Mouse (Mus musculus) stomach, embryonic 15.5 days (tissue): ENCODE results near the gene Trpm8. TPM values are rescaled to one million over a fixed set of nuclear protein-coding genes. Genes with fewer than 3 reads are reported as not detected.

Experiments used
- ATAC-seq: fragments of 200-750 bp; cut with Nextera tagmentation; 2 replicates; pipeline ENCODE4 v1.8.0; 2017; ENCODE audit warnings: low read depth, moderate number of reproducible peaks, moderate TSS enrichment; ENCODE audit not compliant: insufficient read depth, low FRiP score
- H3K27ac ChIP-seq: fragments of 300-500 bp; sonication (generic); 2 replicates; pipeline ENCODE4 v1.5.1; 2015; ENCODE audit warnings: mild to moderate bottlenecking, inconsistent platforms
- H3K27me3 ChIP-seq: fragments of 300-500 bp; sonication (generic); replicated peaks from 2 replicates; pipeline ENCODE4 v1.6.1; 2015; ENCODE audit warnings: inconsistent platforms
- H3K36me3 ChIP-seq: fragments of 300-500 bp; sonication (generic); 2 replicates; pipeline ENCODE4 v1.6.1; 2015; ENCODE audit warnings: inconsistent platforms
- H3K4me1 ChIP-seq: fragments of 300-500 bp; sonication (generic); 2 replicates; pipeline ENCODE4 v1.6.1; 2015; ENCODE audit warnings: inconsistent platforms
- H3K4me2 ChIP-seq: fragments of 300-500 bp; sonication (generic); 2 replicates; pipeline ENCODE4 v1.6.1; 2015; ENCODE audit warnings: mild to moderate bottlenecking, inconsistent platforms
- H3K4me3 ChIP-seq: fragments of 300-500 bp; sonication (generic); replicated peaks from 2 replicates; pipeline ENCODE4 v1.5.1; 2015; ENCODE audit warnings: inconsistent platforms
- H3K9ac ChIP-seq: fragments of 300-500 bp; sonication (generic); 2 replicates; pipeline ENCODE4 v1.6.1; 2015; ENCODE audit warnings: inconsistent platforms
- H3K9me3 ChIP-seq: fragments of 300-500 bp; sonication (generic); 2 replicates; pipeline ENCODE4 v1.6.1; 2016; ENCODE audit warnings: inconsistent platforms
- WGBS: fragments of 180-500 bp; shearing (Covaris S2); methylation state at CpG from one replicate; pipeline ENCODE4 v1.1.7; 2015; 5-methylcytosine and 5-hydroxymethylcytosine counted together
- polyA plus RNA-seq: library from polyadenylated mRNA; unstranded; fragments of >200 nt; fragmentation: Nextera tagmentation; extraction: Ambion mirVana; gene quantifications from 2 replicates; pipeline ENCODE4 v1.2.1, GENCODE M21; 2015

Trpm8 gene
- polyA plus RNA-seq, 1 experiment from 2014 or later = not detected

- H3K4me1 ChIP-seq = no peaks in the 10 kb centered on the region
- no peaks in the 10 kb centered on the region for H3K27me3 ChIP-seq
- no peaks in the 10 kb centered on the region for H3K9me3 ChIP-seq
- H3K9ac ChIP-seq = no peak overlapping the region
- H3K36me3 ChIP-seq = no peaks in the 10 kb centered on the region
- WGBS = 57% methylated on average over 3 of the region's 3 CpGs
- no peak for ATAC-seq
- H3K4me2 ChIP-seq = no peak overlapping the region
- no peak overlapping the region for H3K4me3 ChIP-seq
- no peak overlapping the region for H3K27ac ChIP-seq
Measured at GRCm38 (mm10) chr1:88282301-88282700, 4.8 kb downstream of the Trpm8 start.

GRCm38 (mm10) chr1:88283376-88284227 lies 6.1 kb downstream of the Trpm8 start:
- no peaks in the 10 kb centered on the region for H3K27me3 ChIP-seq
- 77% methylated on average over 15 of the region's 15 CpGs for WGBS
- H3K4me1 ChIP-seq = no peaks in the 10 kb centered on the region
- H3K4me3 ChIP-seq = no peak overlapping the region
- no peak overlapping the region for H3K9ac ChIP-seq
- ATAC-seq = no peak
- H3K4me2 ChIP-seq = no peak overlapping the region
- H3K27ac ChIP-seq = no peak overlapping the region
- no peaks in the 10 kb centered on the region for H3K36me3 ChIP-seq
- no peaks in the 10 kb centered on the region for H3K9me3 ChIP-seq

GRCm38 (mm10) chr1:88284228-88284945 lies 6.9 kb downstream of the Trpm8 start:
- H3K27ac ChIP-seq = no peak overlapping the region
- H3K9me3 ChIP-seq = no peaks in the 10 kb centered on the region
- H3K36me3 ChIP-seq = no peaks in the 10 kb centered on the region
- 59% methylated on average over 10 of the region's 10 CpGs for WGBS
- no peak for ATAC-seq
- H3K9ac ChIP-seq = no peak overlapping the region
- H3K4me3 ChIP-seq = no peak overlapping the region
- no peaks in the 10 kb centered on the region for H3K4me1 ChIP-seq
- no peaks in the 10 kb centered on the region for H3K27me3 ChIP-seq
- H3K4me2 ChIP-seq = no peak overlapping the region

GRCm38 (mm10) chr1:88284946-88285320 lies 7.5 kb downstream of the Trpm8 start:
- H3K4me2 ChIP-seq = no peak overlapping the region
- ATAC-seq = no peak
- no peaks in the 10 kb centered on the region for H3K36me3 ChIP-seq
- no peak overlapping the region for H3K9ac ChIP-seq
- WGBS = 61% methylated on average over 7 of the region's 7 CpGs
- no peak overlapping the region for H3K4me3 ChIP-seq
- no peaks in the 10 kb centered on the region for H3K4me1 ChIP-seq
- H3K27ac ChIP-seq = no peak overlapping the region
- H3K9me3 ChIP-seq = no peaks in the 10 kb centered on the region
- no peaks in the 10 kb centered on the region for H3K27me3 ChIP-seq

GRCm38 (mm10) chr1:88285652-88286051 lies 8.2 kb downstream of the Trpm8 start:
- H3K4me3 ChIP-seq = no peak overlapping the region
- 60% methylated on average over 5 of the region's 5 CpGs for WGBS
- H3K9ac ChIP-seq = no peak overlapping the region
- no peaks in the 10 kb centered on the region for H3K9me3 ChIP-seq
- no peak overlapping the region for H3K4me2 ChIP-seq
- no peak for ATAC-seq
- H3K27ac ChIP-seq = no peak overlapping the region
- H3K4me1 ChIP-seq = no peaks in the 10 kb centered on the region
- no peaks in the 10 kb centered on the region for H3K27me3 ChIP-seq
- H3K36me3 ChIP-seq = no peaks in the 10 kb centered on the region

GRCm38 (mm10) chr1:88286136-88286845 lies 8.8 kb downstream of the Trpm8 start:
- ATAC-seq = no peak
- no peaks in the 10 kb centered on the region for H3K9me3 ChIP-seq

GRCm38 (mm10) chr1:88286887-88287696 lies 9.6 kb downstream of the Trpm8 start:
- no peaks in the 10 kb centered on the region for H3K9me3 ChIP-seq
- 71% methylated on average over 13 of the region's 13 CpGs for WGBS
- H3K27ac ChIP-seq = no peak overlapping the region
- no peak for ATAC-seq
- no peaks in the 10 kb centered on the region for H3K4me1 ChIP-seq
- no peak overlapping the region for H3K4me3 ChIP-seq
- no peaks in the 10 kb centered on the region for H3K27me3 ChIP-seq
- H3K4me2 ChIP-seq = no peak overlapping the region
- no peak overlapping the region for H3K9ac ChIP-seq
- H3K36me3 ChIP-seq = no peaks in the 10 kb centered on the region

More at GRCm38 (mm10) chr1:88286136-88286845, 8.8 kb downstream of the Trpm8 start:
- H3K4me3 ChIP-seq = no peak overlapping the region
- H3K4me2 ChIP-seq = no peak overlapping the region
- H3K4me1 ChIP-seq = no peaks in the 10 kb centered on the region
- no peak overlapping the region for H3K9ac ChIP-seq
- 79% methylated on average over 15 of the region's 15 CpGs for WGBS
- no peaks in the 10 kb centered on the region for H3K27me3 ChIP-seq
- H3K27ac ChIP-seq = no peak overlapping the region
- H3K36me3 ChIP-seq = no peaks in the 10 kb centered on the region

GRCm38 (mm10) chr1:88287697-88287980 lies 10.2 kb downstream of the Trpm8 start:
- no peaks in the 10 kb centered on the region for H3K27me3 ChIP-seq
- H3K36me3 ChIP-seq = no peaks in the 10 kb centered on the region
- no peaks in the 10 kb centered on the region for H3K9me3 ChIP-seq
- H3K27ac ChIP-seq = no peak overlapping the region
- no peaks in the 10 kb centered on the region for H3K4me1 ChIP-seq
- 37% methylated on average over 5 of the region's 5 CpGs for WGBS
- no peak overlapping the region for H3K4me3 ChIP-seq
- H3K4me2 ChIP-seq = no peak overlapping the region
- ATAC-seq = peak; percentile 1; the same call in 1 of the 2 replicates
- H3K9ac ChIP-seq = no peak overlapping the region

- peak; percentile 14; the same call in 1 of the 2 replicates for ATAC-seq
- Histone ChIP-seq H3K4me3 (no peak overlapping the region), H3K9ac (no peak overlapping the region), H3K4me2 (no peak overlapping the region), H3K27ac (no peak overlapping the region), H3K9me3 (no peaks in the 10 kb centered on the region), H3K27me3 (no peaks in the 10 kb centered on the region), H3K36me3 (no peaks in the 10 kb centered on the region), H3K4me1 (no peaks in the 10 kb centered on the region)
- 34% methylated on average over 3 of the region's 3 CpGs for WGBS
Measured at GRCm38 (mm10) chr1:88288056-88288788, 10.8 kb downstream of the Trpm8 start.

- no peaks in the 10 kb centered on the region for H3K9me3 ChIP-seq
- no peak for ATAC-seq
Measured at GRCm38 (mm10) chr1:88288789-88289127, 11.3 kb downstream of the Trpm8 start.

GRCm38 (mm10) chr1:88289152-88289551 lies 11.7 kb downstream of the Trpm8 start:
- 40% methylated on average over 2 of the region's 2 CpGs for whole genome bisulfite sequencing
- no peak for ATAC-seq

More at GRCm38 (mm10) chr1:88288789-88289127, 11.3 kb downstream of the Trpm8 start:
- 67% methylated on average over 3 of the region's 3 CpGs for WGBS
- H3K4me3 ChIP-seq = no peak overlapping the region
- no peaks in the 10 kb centered on the region for H3K4me1 ChIP-seq
- H3K27me3 ChIP-seq = no peaks in the 10 kb centered on the region
- no peak overlapping the region for H3K9ac ChIP-seq
- no peaks in the 10 kb centered on the region for H3K36me3 ChIP-seq
- H3K27ac ChIP-seq = no peak overlapping the region
- no peak overlapping the region for H3K4me2 ChIP-seq

More at GRCm38 (mm10) chr1:88289152-88289551, 11.7 kb downstream of the Trpm8 start:
- no peak overlapping the region for H3K4me2 ChIP-seq
- no peak overlapping the region for H3K9ac ChIP-seq
- no peaks in the 10 kb centered on the region for H3K36me3 ChIP-seq
- H3K27ac ChIP-seq = no peak overlapping the region
- H3K4me1 ChIP-seq = no peaks in the 10 kb centered on the region
- no peaks in the 10 kb centered on the region for H3K9me3 ChIP-seq
- no peaks in the 10 kb centered on the region for H3K27me3 ChIP-seq
- no peak overlapping the region for H3K4me3 ChIP-seq
